Mouse (Mus musculus) heart, postnatal 0 days (tissue): ENCODE results near the gene Atp8b4.

Experiments used
- CTCF ChIP-seq: IDR thresholded peaks from 2 replicates; pipeline ENCODE4 v1.5.1; 2016; ENCODE audit warnings: antibody characterized with exemption, control low read depth, low read depth
- EP300 ChIP-seq: IDR thresholded peaks from 2 replicates; pipeline ENCODE4 v1.6.1; 2016; ENCODE audit warnings: antibody characterized with exemption, low read depth

- TF ChIP-seq EP300 (no peak), CTCF (peak; percentile 83)
These were observed 20.4 kb upstream of the Atp8b4 start for GRCm38 (mm10) chr2:126520828-126521227.
